Mouse (Mus musculus) neural tube, embryonic 15.5 days (tissue): ENCODE results near the gene Rrbp1. TPM values are rescaled to one million over a fixed set of nuclear protein-coding genes. Genes with fewer than 3 reads are reported as not detected.

Source experiments
- ATAC-seq: fragments of 200-750 bp; cut with Nextera tagmentation; 2 replicates; pipeline ENCODE4 v1.8.0; 2017; ENCODE audit warnings: mild to moderate bottlenecking, moderate TSS enrichment, moderate library complexity; ENCODE audit not compliant: low FRiP score
- H3K27ac ChIP-seq: fragments of 300-500 bp; sonication (generic); replicated peaks from 2 replicates; pipeline ENCODE4 v1.5.1; 2015; ENCODE audit warnings: mild to moderate bottlenecking, inconsistent platforms
- H3K27me3 ChIP-seq: fragments of 300-500 bp; sonication (generic); replicated peaks from 2 replicates; pipeline ENCODE4 v1.6.1; 2015; ENCODE audit warnings: inconsistent platforms
- H3K36me3 ChIP-seq: fragments of 300-500 bp; sonication (generic); 2 replicates; pipeline ENCODE4 v1.6.1; 2015; ENCODE audit warnings: inconsistent platforms
- H3K4me1 ChIP-seq: fragments of 300-500 bp; sonication (generic); 2 replicates; pipeline ENCODE4 v1.6.1; 2015; ENCODE audit warnings: inconsistent platforms
- H3K4me2 ChIP-seq: fragments of 300-500 bp; sonication (generic); 2 replicates; pipeline ENCODE4 v1.6.1; 2015; ENCODE audit warnings: inconsistent platforms, mild to moderate bottlenecking, moderate library complexity
- H3K4me3 ChIP-seq: fragments of 300-500 bp; sonication (generic); replicated peaks from 2 replicates; pipeline ENCODE4 v1.5.1; 2015; ENCODE audit warnings: mild to moderate bottlenecking, inconsistent platforms
- H3K9ac ChIP-seq: fragments of 300-500 bp; sonication (generic); replicated peaks from 2 replicates; pipeline ENCODE4 v1.6.1; 2015; ENCODE audit warnings: mild to moderate bottlenecking, inconsistent platforms
- H3K9me3 ChIP-seq: fragments of 300-500 bp; sonication (generic); replicated peaks from 2 replicates; pipeline ENCODE4 v1.6.1; 2016; ENCODE audit warnings: inconsistent platforms
- WGBS: fragments of 180-500 bp; shearing (Covaris S2); methylation state at CpG from one replicate; pipeline ENCODE4 v1.1.7; 2015; ENCODE audit warnings: mixed read lengths; 5-methylcytosine and 5-hydroxymethylcytosine counted together
- polyA plus RNA-seq: library from polyadenylated mRNA; unstranded; fragments of >200 nt; fragmentation: Nextera tagmentation; extraction: Ambion mirVana; gene quantifications from 2 replicates; pipeline ENCODE4 v1.2.1, GENCODE M21; 2015

The Rrbp1 gene
- 38.6 and 47.7 TPM in 2 replicates for polyA plus RNA-seq

DNA sequence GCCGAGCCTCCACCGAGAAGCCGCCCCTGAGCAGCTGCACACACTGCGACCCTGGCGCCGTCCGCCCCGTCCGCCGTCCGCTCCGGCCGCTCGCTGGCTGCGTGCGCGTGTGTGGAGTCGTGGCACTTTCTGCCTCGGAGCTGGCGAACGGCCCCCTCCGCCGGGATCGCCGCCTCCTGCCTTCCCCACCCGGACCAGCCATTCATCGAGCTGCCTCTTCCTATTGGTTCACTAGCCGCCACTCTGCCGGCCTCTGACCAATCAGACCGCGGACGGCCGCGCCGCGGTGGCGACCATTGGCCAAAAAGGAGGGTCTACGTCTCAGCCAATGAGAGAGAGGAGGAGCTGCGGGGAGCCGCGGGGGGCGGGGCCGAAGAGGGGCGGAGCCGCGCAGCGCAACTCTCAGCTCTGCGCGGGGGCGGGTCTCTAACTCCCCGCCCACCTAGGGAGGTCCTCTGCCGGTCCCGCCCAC, at the start of gene Rrbp1:
Gene Rrbp1, minus strand, starts transcription at position 184 of the 472 bp plus-strand sequence.
- Histone ChIP-seq H3K4me1 (peaks cover 23% of the 10 kb centered on the region), H3K27me3 (no peaks in the 10 kb centered on the region), H3K9ac (peak within 1 kb of the TSS; percentile 60), H3K4me3 (peak within 1 kb of the TSS; percentile 65), H3K4me2 (peak within 1 kb of the TSS; percentile 67), H3K9me3 (no peaks in the 10 kb centered on the region), H3K27ac (peak within 1 kb of the TSS; percentile 83), H3K36me3 (no peaks in the 10 kb centered on the region)
- peak; percentile 99 for ATAC-seq
- 0% methylated on average over 53 of the region's 53 CpGs for WGBS

DNA sequence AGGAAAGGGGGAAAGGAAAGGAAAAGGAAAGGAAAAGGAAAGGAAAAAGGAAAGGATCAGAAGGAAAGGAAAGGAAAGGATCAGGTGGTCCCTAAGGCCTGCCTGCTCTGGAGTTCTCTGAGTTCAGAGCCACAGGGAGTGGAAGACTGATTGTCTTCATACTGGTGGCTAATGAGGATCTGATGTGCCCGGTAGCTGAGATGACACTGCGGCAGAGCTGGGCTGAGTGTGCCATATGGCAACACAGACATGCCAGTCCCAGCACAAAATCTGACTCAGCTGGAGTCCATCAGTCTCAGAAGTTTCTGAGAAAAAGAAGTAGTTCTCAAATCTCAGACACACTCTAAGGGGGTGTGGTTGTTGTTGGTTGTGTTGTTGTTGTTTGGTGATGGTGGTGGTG, 46.7 kb upstream of the Rrbp1 start:
- Histone ChIP-seq H3K36me3 (no peaks in the 10 kb centered on the region), H3K27ac (no peak overlapping the region), H3K4me2 (no peak overlapping the region), H3K4me1 (no peaks in the 10 kb centered on the region), H3K27me3 (no peaks in the 10 kb centered on the region), H3K9me3 (no peaks in the 10 kb centered on the region), H3K9ac (no peak overlapping the region), H3K4me3 (no peak overlapping the region)
- WGBS = 76% methylated on average over 2 of the region's 2 CpGs
- no peak for ATAC-seq

DNA sequence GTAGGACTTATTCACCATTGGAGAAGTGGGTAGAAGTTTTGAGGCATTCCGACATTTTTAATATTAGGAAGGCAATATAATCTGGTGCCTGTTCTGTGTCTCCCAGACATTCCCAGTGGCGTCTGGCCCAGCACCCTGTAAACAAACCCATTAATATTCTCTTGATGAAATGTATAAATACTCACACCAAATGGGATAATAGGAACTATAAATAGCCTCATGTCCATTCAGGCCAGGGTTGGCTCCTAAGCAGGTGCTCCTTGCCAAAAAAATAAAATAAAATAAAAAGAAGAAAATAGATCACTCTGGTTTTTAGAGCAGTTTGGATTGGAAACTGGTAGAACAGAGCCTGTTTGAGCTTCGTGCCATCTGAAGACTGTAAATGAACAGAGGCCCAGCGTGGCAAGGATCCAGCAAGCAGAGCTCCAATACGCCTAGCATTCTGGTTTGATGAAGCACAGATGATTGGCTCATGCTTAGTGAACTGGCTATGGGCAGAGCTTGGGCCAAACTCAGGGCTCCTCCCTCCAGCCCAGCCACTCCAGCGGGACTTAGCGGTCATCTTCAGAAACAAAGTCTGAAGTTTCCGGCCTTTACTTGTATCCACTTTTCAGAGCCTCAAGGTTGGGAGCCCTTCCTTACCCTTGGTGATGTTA, 41.5 kb upstream of the Rrbp1 start:
- H3K27me3 ChIP-seq = no peaks in the 10 kb centered on the region
- no peaks in the 10 kb centered on the region for H3K36me3 ChIP-seq
- H3K27ac ChIP-seq = peak overlapping the region; percentile 33; the same call in 1 of the 2 replicates
- no peak overlapping the region for H3K9ac ChIP-seq
- WGBS = 82% methylated on average over 8 of the region's 8 CpGs
- H3K4me2 ChIP-seq = no peak overlapping the region
- ATAC-seq = peak; percentile 73; the same call in 1 of the 2 replicates
- no peak overlapping the region for H3K4me3 ChIP-seq
- H3K4me1 ChIP-seq = no peaks in the 10 kb centered on the region
- H3K9me3 ChIP-seq = no peaks in the 10 kb centered on the region

DNA sequence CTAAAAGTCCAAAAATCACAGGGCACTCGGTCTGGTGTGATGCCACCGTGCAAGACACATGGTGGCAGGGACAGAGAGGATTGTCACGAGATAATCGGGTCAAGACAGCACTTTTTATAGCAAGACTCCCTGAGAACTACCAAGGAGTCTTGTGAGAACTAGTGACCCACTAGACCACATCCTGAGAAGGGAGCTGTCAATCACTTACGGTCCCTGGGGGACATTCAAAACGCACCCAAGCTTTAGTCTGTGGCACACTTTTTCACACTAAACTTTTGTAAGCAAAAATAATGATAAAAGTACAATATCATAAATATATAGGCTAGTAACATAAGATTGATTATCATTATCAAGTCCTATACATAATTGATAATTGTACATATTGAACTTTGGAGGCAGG, 39.8 kb upstream of the Rrbp1 start:
- Histone ChIP-seq H3K9me3 (no peaks in the 10 kb centered on the region), H3K4me3 (no peak overlapping the region), H3K4me1 (peaks cover 10% of the 10 kb centered on the region), H3K36me3 (no peaks in the 10 kb centered on the region), H3K9ac (no peak overlapping the region), H3K27ac (no peak overlapping the region), H3K4me2 (no peak overlapping the region), H3K27me3 (no peaks in the 10 kb centered on the region)
- no peak for ATAC-seq
- 94% methylated on average over 6 of the region's 6 CpGs for WGBS

DNA sequence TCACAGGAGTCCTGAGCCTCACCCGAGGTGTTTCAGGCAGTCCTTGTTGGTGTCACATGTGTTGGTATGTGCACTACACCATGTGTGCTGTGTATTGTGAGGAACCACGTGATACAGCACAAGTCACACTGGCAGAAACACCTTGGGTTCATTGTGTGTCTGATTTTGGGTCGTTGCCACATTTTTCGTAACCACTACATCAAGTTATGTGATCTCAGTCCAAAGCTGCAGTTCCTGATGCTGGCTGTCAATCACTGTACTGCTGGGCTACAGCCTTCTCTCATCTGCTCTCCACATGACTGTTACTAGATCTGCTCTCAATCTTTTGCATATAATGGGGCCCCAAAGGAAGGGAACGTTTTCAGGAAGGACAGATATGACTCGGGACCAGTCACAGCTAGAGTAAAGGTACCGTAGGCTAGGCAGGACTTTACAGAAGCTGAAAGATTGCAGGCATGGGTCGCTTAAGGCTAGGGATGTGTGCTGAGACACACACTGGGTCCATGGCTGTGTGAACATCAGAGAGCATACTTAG, 39.1 kb upstream of the Rrbp1 start:
- no peak for ATAC-seq
- no peak overlapping the region for H3K9ac ChIP-seq
- no peak overlapping the region for H3K4me3 ChIP-seq
- no peaks in the 10 kb centered on the region for H3K27me3 ChIP-seq
- H3K9me3 ChIP-seq = no peaks in the 10 kb centered on the region
- H3K4me1 ChIP-seq = peaks cover 10% of the 10 kb centered on the region
- no peaks in the 10 kb centered on the region for H3K36me3 ChIP-seq
- no peak overlapping the region for H3K27ac ChIP-seq
- H3K4me2 ChIP-seq = no peak overlapping the region
- whole genome bisulfite sequencing = 86% methylated on average over 8 of the region's 8 CpGs

DNA sequence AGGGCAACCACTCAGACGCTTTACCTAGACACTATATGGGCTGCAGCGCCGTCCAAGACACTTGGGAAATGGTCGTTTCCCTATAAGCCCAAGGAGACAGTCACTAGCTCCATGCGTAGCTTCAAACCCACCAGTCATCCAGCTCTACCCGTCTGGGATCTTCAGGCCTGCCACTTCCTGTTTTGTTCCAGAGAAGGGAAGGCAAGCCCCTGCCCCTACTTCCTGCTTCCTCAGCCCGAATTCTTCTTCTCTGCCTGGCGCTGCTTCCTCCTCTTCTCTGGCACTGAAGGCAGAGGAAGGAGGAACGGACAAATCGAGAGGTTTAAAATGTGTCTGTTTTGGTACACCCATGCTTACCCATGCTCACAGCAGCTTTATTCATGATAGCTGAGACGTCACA, 35.9 kb upstream of the Rrbp1 start:
- WGBS = 78% methylated on average over 11 of the region's 11 CpGs
- ATAC-seq = no peak

GRCm38 (mm10) chr2:144045756-144046560, 34.9 kb upstream of the Rrbp1 start:
- no peak overlapping the region for H3K27ac ChIP-seq
- H3K36me3 ChIP-seq = no peaks in the 10 kb centered on the region
- peak; percentile 53; the same call in 1 of the 2 replicates for ATAC-seq
- H3K4me3 ChIP-seq = no peak overlapping the region
- no peaks in the 10 kb centered on the region for H3K27me3 ChIP-seq
- WGBS = 65% methylated on average over 5 of the region's 5 CpGs
- H3K9me3 ChIP-seq = peaks cover 5% of the 10 kb centered on the region; the same call in 1 of the 2 replicates
- no peak overlapping the region for H3K9ac ChIP-seq
- no peak overlapping the region for H3K4me2 ChIP-seq
- H3K4me1 ChIP-seq = peaks cover 10% of the 10 kb centered on the region

More for the DNA sequence above, 35.9 kb upstream of the Rrbp1 start:
- H3K27me3 ChIP-seq = no peaks in the 10 kb centered on the region
- peaks cover 5% of the 10 kb centered on the region; the same call in 1 of the 2 replicates for H3K9me3 ChIP-seq
- no peak overlapping the region for H3K4me2 ChIP-seq
- H3K4me1 ChIP-seq = peaks cover 10% of the 10 kb centered on the region
- H3K9ac ChIP-seq = no peak overlapping the region
- no peak overlapping the region for H3K4me3 ChIP-seq
- H3K36me3 ChIP-seq = no peaks in the 10 kb centered on the region
- no peak overlapping the region for H3K27ac ChIP-seq

GRCm38 (mm10) chr2:144044726-144045125, 33.7 kb upstream of the Rrbp1 start:
- WGBS = 83% methylated on average over 6 of the region's 6 CpGs
- Histone ChIP-seq H3K36me3 (no peaks in the 10 kb centered on the region), H3K9ac (no peak overlapping the region), H3K27me3 (no peaks in the 10 kb centered on the region), H3K4me1 (peaks cover 10% of the 10 kb centered on the region), H3K9me3 (peaks cover 5% of the 10 kb centered on the region; the same call in 1 of the 2 replicates), H3K4me2 (no peak overlapping the region), H3K27ac (no peak overlapping the region), H3K4me3 (no peak overlapping the region)
- ATAC-seq = no peak

DNA sequence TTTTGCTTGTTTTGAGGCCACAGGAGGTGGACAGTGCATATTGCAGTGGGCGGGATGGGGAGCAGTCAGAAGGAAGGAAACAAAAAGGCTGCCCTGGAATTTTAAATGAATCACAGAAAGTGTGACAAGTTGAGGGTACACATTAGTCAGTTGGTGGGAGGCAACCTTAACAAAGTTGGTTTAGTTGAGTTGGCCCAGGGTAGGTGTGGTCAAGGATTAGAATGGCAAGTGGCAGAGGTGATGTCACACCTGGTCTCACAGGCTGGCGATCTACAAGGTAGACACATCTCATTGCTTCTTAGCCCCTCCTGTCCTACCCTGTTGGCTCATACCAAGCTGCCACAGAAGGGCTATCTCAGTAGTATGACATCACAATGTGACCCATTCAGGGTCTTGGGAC, 21.6 kb upstream of the Rrbp1 start, which contains the start of gene Banf2:
Gene Banf2, plus strand, starts transcription at position 396 of the 400 bp plus-strand sequence.
- no peak for ATAC-seq
- WGBS = 95% methylated on average over 2 of the region's 2 CpGs
- H3K4me2 ChIP-seq = no peak within 1 kb of the TSS

GRCm38 (mm10) chr2:144030791-144031190, 19.7 kb upstream of the Rrbp1 start:
- Histone ChIP-seq H3K9ac (no peak overlapping the region), H3K27me3 (no peaks in the 10 kb centered on the region), H3K36me3 (no peaks in the 10 kb centered on the region), H3K9me3 (no peaks in the 10 kb centered on the region), H3K4me1 (no peaks in the 10 kb centered on the region), H3K27ac (no peak overlapping the region), H3K4me2 (no peak overlapping the region), H3K4me3 (no peak overlapping the region)
- no peak for ATAC-seq
- 94% methylated on average over 7 of the region's 7 CpGs for WGBS

More for the DNA sequence above, 21.6 kb upstream of the Rrbp1 start, which contains the start of gene Banf2:
- Histone ChIP-seq H3K36me3 (no peaks in the 10 kb centered on the region), H3K4me3 (no peak within 1 kb of the TSS), H3K9me3 (no peaks in the 10 kb centered on the region), H3K9ac (no peak within 1 kb of the TSS), H3K4me1 (no peaks in the 10 kb centered on the region), H3K27ac (no peak within 1 kb of the TSS), H3K27me3 (no peaks in the 10 kb centered on the region)

DNA sequence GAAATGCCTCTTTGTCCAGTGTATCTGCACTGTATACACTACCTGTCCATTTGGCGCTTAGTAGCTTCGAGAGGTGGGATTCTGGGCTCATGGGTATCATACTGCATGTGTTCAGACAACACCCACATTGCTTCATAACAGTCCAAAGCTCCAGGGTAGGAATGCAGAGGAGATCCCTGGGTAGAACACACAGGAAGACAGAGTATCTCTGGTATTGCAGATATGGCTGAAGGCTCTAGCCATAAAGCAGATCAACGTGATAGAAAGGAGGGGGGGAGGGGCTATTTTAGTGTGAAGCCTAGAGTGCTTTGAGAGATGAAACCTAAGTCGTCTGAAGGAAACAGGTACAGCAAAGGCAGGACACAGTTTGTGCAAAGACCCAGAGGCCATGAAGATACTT, 15.4 kb upstream of the Rrbp1 start:
- WGBS = 79% methylated on average over 4 of the region's 4 CpGs
- no peak overlapping the region for H3K4me2 ChIP-seq
- H3K4me3 ChIP-seq = no peak overlapping the region
- no peaks in the 10 kb centered on the region for H3K36me3 ChIP-seq
- ATAC-seq = no peak
- no peak overlapping the region for H3K27ac ChIP-seq
- H3K9ac ChIP-seq = no peak overlapping the region
- no peaks in the 10 kb centered on the region for H3K27me3 ChIP-seq
- H3K4me1 ChIP-seq = no peaks in the 10 kb centered on the region
- H3K9me3 ChIP-seq = no peaks in the 10 kb centered on the region
